Mouse (Mus musculus): ENCODE data around the gene Pde6d. TPM values are rescaled to one million over a fixed set of nuclear protein-coding genes. Genes with fewer than 3 reads are reported as not detected.

Gene Pde6d
- polyA plus RNA-seq, 1 experiment from 2014 or later, result 97.4 TPM

DNA sequence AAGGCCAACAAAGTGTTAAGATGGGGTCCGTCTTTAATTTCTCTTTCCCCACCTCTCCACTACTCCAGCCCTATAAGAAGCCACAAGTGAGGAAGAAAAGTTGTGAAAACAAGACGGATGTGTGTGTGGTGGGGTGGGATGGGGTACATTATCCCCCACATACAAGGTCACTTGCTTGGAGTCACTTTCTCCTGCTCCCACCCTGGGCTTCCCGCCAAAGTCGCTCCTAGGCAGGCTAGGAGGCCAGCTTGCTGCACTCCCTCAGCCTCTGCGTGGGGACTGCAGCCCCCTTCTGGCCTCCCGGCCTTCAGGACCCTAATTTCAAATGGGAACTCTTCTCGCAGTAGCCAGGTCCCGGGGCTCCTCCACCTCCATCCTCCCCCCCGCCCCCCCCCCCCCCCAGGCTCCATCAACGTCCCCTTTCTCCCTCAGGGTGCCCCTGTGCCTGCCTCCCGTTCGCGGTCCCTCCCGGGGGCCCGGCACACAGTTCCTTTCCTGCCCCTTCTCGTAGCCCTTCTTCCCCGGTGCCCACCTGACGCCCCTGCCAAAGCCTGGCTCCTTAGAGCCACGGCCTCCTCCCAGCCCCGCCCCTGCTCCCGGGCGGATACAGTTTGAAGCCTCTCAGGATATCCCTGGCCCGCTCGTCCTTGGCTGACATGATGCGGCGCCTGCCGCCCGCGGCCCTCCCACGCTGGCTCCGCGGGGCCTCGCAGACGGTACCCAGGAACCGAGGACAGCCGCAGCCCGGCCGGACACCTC lies 558 bp downstream of the Pde6d start:
- Histone ChIP-seq H3K4me1 (ENCODE audit: control insufficient read depth, insufficient read depth, low read length) (peaks cover 8% of the 10 kb centered on the region), H3K36me3 (ENCODE audit: control insufficient read depth, insufficient read depth, low read length) (no peaks in the 10 kb centered on the region), H3K4me3 (ENCODE audit: low read depth, low read length) (peak overlapping the region; percentile 80), H3K9me3 (ENCODE audit: control insufficient read depth, low read length) (no peaks in the 10 kb centered on the region), H3K9ac (replicated peaks; ENCODE audit: low read depth, low read length) (peak overlapping the region; percentile 83), H3K4me2 (ENCODE audit: low read depth, low read length) (peak overlapping the region; percentile 72), H3K27ac (ENCODE audit: low read depth, low read length) (peak overlapping the region; percentile 73; the same call in 1 of the 2 replicates), H3K27me3 (ENCODE audit: control insufficient read depth, insufficient read depth, low read length) (no peaks in the 10 kb centered on the region)
- 2% methylated on average over 34 of the region's 38 CpGs for WGBS
- ATAC-seq (ENCODE audit: low read depth), result peak; percentile 82

- H3K4me3 ChIP-seq (ENCODE audit: low read depth, low read length), result no peak overlapping the region
- no peak overlapping the region for H3K4me2 ChIP-seq (ENCODE audit: low read depth, low read length)
- 81% methylated on average over 6 of the region's 6 CpGs for WGBS
- H3K9ac ChIP-seq (replicated peaks; ENCODE audit: low read depth, low read length), result no peak overlapping the region
- no peak overlapping the region for H3K27ac ChIP-seq (ENCODE audit: low read depth, low read length)
- no peaks in the 10 kb centered on the region for H3K27me3 ChIP-seq (ENCODE audit: control insufficient read depth, insufficient read depth, low read length)
- ATAC-seq (ENCODE audit: low read depth), result no peak
- no peaks in the 10 kb centered on the region for H3K9me3 ChIP-seq (ENCODE audit: control insufficient read depth, low read length)
- H3K36me3 ChIP-seq (ENCODE audit: control insufficient read depth, insufficient read depth, low read length), result no peaks in the 10 kb centered on the region
- peaks cover 8% of the 10 kb centered on the region for H3K4me1 ChIP-seq (ENCODE audit: control insufficient read depth, insufficient read depth, low read length)
Measured at GRCm38 (mm10) chr1:86580426-86580825, 2.0 kb downstream of the Pde6d start.

GRCm38 (mm10) chr1:86571941-86572340 lies 10.5 kb downstream of the Pde6d start:
- no peak overlapping the region for H3K4me2 ChIP-seq (ENCODE audit: low read depth, low read length)
- H3K9ac ChIP-seq (replicated peaks; ENCODE audit: low read depth, low read length), result no peak overlapping the region
- H3K4me1 ChIP-seq (ENCODE audit: control insufficient read depth, insufficient read depth, low read length), result no peaks in the 10 kb centered on the region
- H3K4me3 ChIP-seq (ENCODE audit: low read depth, low read length), result no peak overlapping the region
- H3K27me3 ChIP-seq (ENCODE audit: control insufficient read depth, insufficient read depth, low read length), result no peaks in the 10 kb centered on the region
- H3K9me3 ChIP-seq (ENCODE audit: control insufficient read depth, low read length), result no peaks in the 10 kb centered on the region
- H3K27ac ChIP-seq (ENCODE audit: low read depth, low read length), result no peak overlapping the region
- 84% methylated on average over 4 of the region's 4 CpGs for WGBS
- ATAC-seq (ENCODE audit: low read depth), result no peak
- H3K36me3 ChIP-seq (ENCODE audit: control insufficient read depth, insufficient read depth, low read length), result no peaks in the 10 kb centered on the region

- Histone ChIP-seq H3K27me3 (ENCODE audit: control insufficient read depth, insufficient read depth, low read length) (no peaks in the 10 kb centered on the region), H3K4me2 (ENCODE audit: low read depth, low read length) (no peak overlapping the region), H3K4me1 (ENCODE audit: control insufficient read depth, insufficient read depth, low read length) (no peaks in the 10 kb centered on the region), H3K4me3 (ENCODE audit: low read depth, low read length) (no peak overlapping the region), H3K9me3 (ENCODE audit: control insufficient read depth, low read length) (no peaks in the 10 kb centered on the region), H3K9ac (replicated peaks; ENCODE audit: low read depth, low read length) (no peak overlapping the region), H3K36me3 (ENCODE audit: control insufficient read depth, insufficient read depth, low read length) (no peaks in the 10 kb centered on the region), H3K27ac (ENCODE audit: low read depth, low read length) (no peak overlapping the region)
- no peak for ATAC-seq (ENCODE audit: low read depth)
- 97% methylated on average over 2 of the region's 2 CpGs for WGBS
Measured at GRCm38 (mm10) chr1:86571381-86571780, 11.0 kb downstream of the Pde6d start.

GRCm38 (mm10) chr1:86569292-86569860 lies 13.1 kb downstream of the Pde6d start:
- no peak overlapping the region for H3K4me2 ChIP-seq (ENCODE audit: low read depth, low read length)
- no peak overlapping the region for H3K9ac ChIP-seq (replicated peaks; ENCODE audit: low read depth, low read length)
- H3K4me3 ChIP-seq (ENCODE audit: low read depth, low read length), result no peak overlapping the region
- H3K27me3 ChIP-seq (ENCODE audit: control insufficient read depth, insufficient read depth, low read length), result no peaks in the 10 kb centered on the region
- WGBS, result 77% methylated on average over 2 of the region's 2 CpGs
- no peaks in the 10 kb centered on the region for H3K4me1 ChIP-seq (ENCODE audit: control insufficient read depth, insufficient read depth, low read length)
- no peaks in the 10 kb centered on the region for H3K9me3 ChIP-seq (ENCODE audit: control insufficient read depth, low read length)
- no peak for ATAC-seq (ENCODE audit: low read depth)
- H3K27ac ChIP-seq (ENCODE audit: low read depth, low read length), result no peak overlapping the region
- H3K36me3 ChIP-seq (ENCODE audit: control insufficient read depth, insufficient read depth, low read length), result no peaks in the 10 kb centered on the region

DNA sequence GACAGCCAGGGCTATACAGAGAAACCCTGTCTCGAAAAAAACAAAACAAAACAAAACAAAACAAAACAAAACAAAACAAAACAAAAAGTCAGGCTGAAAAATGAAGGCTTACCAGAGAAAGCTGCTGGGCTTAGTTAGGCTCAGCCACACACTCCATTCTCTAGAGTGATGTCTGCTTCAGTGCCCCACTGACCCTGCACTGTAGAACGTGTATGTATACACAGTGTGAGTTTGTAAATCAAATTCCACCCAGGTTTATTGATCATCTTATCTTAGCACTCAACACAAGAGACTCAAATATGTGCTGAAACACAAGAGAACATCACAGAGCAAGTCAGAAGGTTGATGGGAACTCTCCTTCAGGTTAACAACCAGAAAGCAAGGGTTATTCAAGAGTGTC lies 14.0 kb downstream of the Pde6d start:
- Histone ChIP-seq H3K4me1 (ENCODE audit: control insufficient read depth, insufficient read depth, low read length) (no peaks in the 10 kb centered on the region), H3K4me2 (ENCODE audit: low read depth, low read length) (no peak overlapping the region), H3K36me3 (ENCODE audit: control insufficient read depth, insufficient read depth, low read length) (peaks cover 7% of the 10 kb centered on the region), H3K4me3 (ENCODE audit: low read depth, low read length) (no peak overlapping the region), H3K9me3 (ENCODE audit: control insufficient read depth, low read length) (no peaks in the 10 kb centered on the region), H3K27me3 (ENCODE audit: control insufficient read depth, insufficient read depth, low read length) (no peaks in the 10 kb centered on the region), H3K9ac (replicated peaks; ENCODE audit: low read depth, low read length) (no peak overlapping the region), H3K27ac (ENCODE audit: low read depth, low read length) (no peak overlapping the region)
- ATAC-seq (ENCODE audit: low read depth), result no peak
- 84% methylated on average over 2 of the region's 2 CpGs for WGBS

DNA sequence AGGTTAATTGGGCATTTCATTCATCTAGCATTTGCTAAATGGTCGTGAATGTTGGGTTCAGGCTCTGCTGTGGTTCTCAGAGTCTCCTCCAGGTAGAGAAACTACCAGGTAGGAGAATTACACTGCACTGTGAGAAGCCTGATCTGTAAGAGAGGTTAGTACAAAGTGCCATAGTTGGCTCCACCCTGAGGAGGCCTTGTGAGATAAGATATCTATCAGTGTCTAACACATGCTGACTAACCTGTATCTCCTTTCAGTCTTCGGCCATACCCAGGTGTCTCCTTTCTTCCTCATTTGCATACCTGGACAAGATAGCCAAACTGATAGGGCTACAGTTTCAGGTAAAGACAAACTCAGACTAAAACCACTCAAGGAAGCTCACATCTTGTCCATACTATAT lies 19.8 kb downstream of the Pde6d start:
- 91% methylated on average over 2 of the region's 2 CpGs for WGBS

GRCm38 (mm10) chr1:86559232-86559631 lies 23.2 kb downstream of the Pde6d start:
- Histone ChIP-seq H3K9me3 (ENCODE audit: control insufficient read depth, low read length) (no peaks in the 10 kb centered on the region), H3K4me3 (ENCODE audit: low read depth, low read length) (no peak overlapping the region), H3K27me3 (ENCODE audit: control insufficient read depth, insufficient read depth, low read length) (no peaks in the 10 kb centered on the region), H3K9ac (replicated peaks; ENCODE audit: low read depth, low read length) (no peak overlapping the region), H3K4me1 (ENCODE audit: control insufficient read depth, insufficient read depth, low read length) (no peaks in the 10 kb centered on the region), H3K36me3 (ENCODE audit: control insufficient read depth, insufficient read depth, low read length) (peaks cover 9% of the 10 kb centered on the region), H3K4me2 (ENCODE audit: low read depth, low read length) (no peak overlapping the region), H3K27ac (ENCODE audit: low read depth, low read length) (no peak overlapping the region)
- WGBS, result 99% methylated on average over 3 of the region's 3 CpGs
- ATAC-seq (ENCODE audit: low read depth), result no peak

More for the DNA sequence above, 19.8 kb downstream of the Pde6d start:
- Histone ChIP-seq H3K4me2 (ENCODE audit: low read depth, low read length) (no peak overlapping the region), H3K27me3 (ENCODE audit: control insufficient read depth, insufficient read depth, low read length) (no peaks in the 10 kb centered on the region), H3K4me3 (ENCODE audit: low read depth, low read length) (no peak overlapping the region), H3K4me1 (ENCODE audit: control insufficient read depth, insufficient read depth, low read length) (no peaks in the 10 kb centered on the region), H3K9me3 (ENCODE audit: control insufficient read depth, low read length) (no peaks in the 10 kb centered on the region), H3K9ac (replicated peaks; ENCODE audit: low read depth, low read length) (no peak overlapping the region), H3K27ac (ENCODE audit: low read depth, low read length) (no peak overlapping the region), H3K36me3 (ENCODE audit: control insufficient read depth, insufficient read depth, low read length) (peaks cover 9% of the 10 kb centered on the region)
- ATAC-seq (ENCODE audit: low read depth), result no peak

DNA sequence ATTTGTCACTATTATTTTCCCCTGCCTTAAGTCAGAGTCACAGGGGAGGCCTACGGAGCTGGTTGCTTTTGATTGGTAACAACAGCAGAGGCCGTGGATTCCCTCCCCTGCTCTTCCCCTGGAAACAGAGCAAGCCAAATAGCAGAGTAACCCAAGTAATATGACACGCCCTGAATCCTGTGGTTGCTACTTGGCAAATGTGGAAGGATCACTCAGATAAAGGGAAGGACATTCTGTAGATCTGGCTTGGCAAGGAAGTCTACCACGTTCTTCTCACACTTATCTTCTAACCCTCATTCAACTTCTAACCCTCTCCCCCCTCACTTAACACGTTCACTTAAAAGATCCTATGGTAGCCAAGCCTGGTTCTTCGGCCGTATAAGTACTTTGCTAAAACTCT lies 24.6 kb downstream of the Pde6d start:
- H3K27me3 ChIP-seq (ENCODE audit: control insufficient read depth, insufficient read depth, low read length), result no peaks in the 10 kb centered on the region
- H3K36me3 ChIP-seq (ENCODE audit: control insufficient read depth, insufficient read depth, low read length), result no peaks in the 10 kb centered on the region; the same call in none of the 2 replicates
- WGBS, result 83% methylated on average over 7 of the region's 7 CpGs
- H3K4me1 ChIP-seq (ENCODE audit: control insufficient read depth, insufficient read depth, low read length), result no peaks in the 10 kb centered on the region
- no peak overlapping the region for H3K4me3 ChIP-seq (ENCODE audit: low read depth, low read length)
- H3K4me2 ChIP-seq (ENCODE audit: low read depth, low read length), result no peak overlapping the region
- no peak for ATAC-seq (ENCODE audit: low read depth)
- no peaks in the 10 kb centered on the region for H3K9me3 ChIP-seq (ENCODE audit: control insufficient read depth, low read length)
- H3K27ac ChIP-seq (ENCODE audit: low read depth, low read length), result no peak overlapping the region
- no peak overlapping the region for H3K9ac ChIP-seq (replicated peaks; ENCODE audit: low read depth, low read length)
